Mouse (Mus musculus) hindbrain, embryonic 11.5 days (tissue): ENCODE measurements at regions not wholly inside any gene's neighbourhood (a gene's known extent, or its start where the extent isn't known, plus 50 kb on each side); places are given as distances from the start of the nearest gene placed in this dataset.
A peak's percentile ranks its signal among the peaks of the same experiment; 100 is the strongest.

Source experiments
- ATAC-seq: fragments of 200-750 bp; cut with Nextera tagmentation; 2 replicates; pipeline ENCODE4 v1.8.0; 2017; ENCODE audit warnings: mild to moderate bottlenecking, moderate TSS enrichment, moderate library complexity; ENCODE audit not compliant: low FRiP score
- DNase-seq: peaks from one replicate; pipeline ENCODE4 v3.0.0-alpha.2; 2015; ENCODE audit warnings: low spot score
- H3K27ac ChIP-seq: fragments of 300-500 bp; sonication (generic); 2 replicates; pipeline ENCODE4 v1.5.1; 2014; ENCODE audit warnings: mild to moderate bottlenecking, low read depth, low read length
- H3K27me3 ChIP-seq: fragments of 300-500 bp; sonication (generic); 2 replicates; pipeline ENCODE4 v1.6.1; 2014; ENCODE audit warnings: mild to moderate bottlenecking, low read length, moderate library complexity, mixed read lengths; ENCODE audit not compliant: control insufficient read depth, insufficient read depth
- H3K36me3 ChIP-seq: fragments of 300-500 bp; sonication (generic); 2 replicates; pipeline ENCODE4 v1.6.1; 2014; ENCODE audit warnings: mild to moderate bottlenecking, low read length, moderate library complexity, mixed read lengths; ENCODE audit not compliant: control insufficient read depth, insufficient read depth
- H3K4me1 ChIP-seq: fragments of 300-500 bp; sonication (generic); replicated peaks from 2 replicates; pipeline ENCODE4 v1.6.1; 2014; ENCODE audit warnings: low read length, mixed read lengths; ENCODE audit not compliant: control insufficient read depth, insufficient read depth
- H3K4me2 ChIP-seq: fragments of 300-500 bp; sonication (generic); replicated peaks from 2 replicates; pipeline ENCODE4 v1.6.1; 2014; ENCODE audit warnings: mild to moderate bottlenecking, low read depth, low read length
- H3K4me3 ChIP-seq: fragments of 300-500 bp; sonication (generic); 2 replicates; pipeline ENCODE4 v1.5.1; 2014; ENCODE audit warnings: low read depth, low read length
- H3K9ac ChIP-seq: fragments of 300-500 bp; sonication (generic); 2 replicates; pipeline ENCODE4 v1.6.1; 2014; ENCODE audit warnings: low read depth, low read length
- H3K9me3 ChIP-seq: fragments of 300-500 bp; sonication (generic); 2 replicates; pipeline ENCODE4 v1.6.1; 2016; ENCODE audit warnings: low read length; ENCODE audit not compliant: control insufficient read depth
- WGBS: fragments of 180-500 bp; shearing (Covaris S2); extraction: QIAGEN DNeasy Blood & Tissue Kit; methylation state at CpG from one replicate; pipeline ENCODE4 v1.1.7; 2014; 5-methylcytosine and 5-hydroxymethylcytosine counted together

DNA sequence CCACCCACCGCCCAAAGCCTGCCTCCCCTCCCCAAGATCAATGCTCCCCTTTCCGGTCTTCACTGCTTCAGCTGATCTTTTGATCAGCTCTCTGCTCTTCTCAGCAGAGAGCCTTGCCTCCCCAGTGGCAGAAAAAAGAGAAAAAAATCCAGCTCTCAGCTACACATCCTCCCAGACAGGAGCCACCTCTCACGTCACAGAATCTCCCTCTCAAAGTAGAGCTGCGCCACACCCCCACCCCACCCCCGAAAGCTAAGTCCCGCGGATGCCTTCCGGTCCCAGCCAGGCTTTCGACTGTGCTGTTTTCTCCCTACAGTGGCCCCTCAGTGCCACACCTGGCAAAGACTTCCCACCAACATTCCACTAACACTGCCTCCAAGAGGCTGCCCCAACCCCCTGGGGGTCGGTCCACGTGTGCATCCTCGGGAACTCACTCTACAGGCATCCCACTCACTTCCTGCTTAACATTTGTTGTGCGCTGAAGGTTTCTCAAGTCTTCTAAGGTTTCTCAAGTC, 99.4 kb downstream of the Il20rb start:
- no peaks in the 10 kb centered on the region for H3K36me3 ChIP-seq
- H3K4me2 ChIP-seq, result no peak overlapping the region
- H3K27ac ChIP-seq, result no peak overlapping the region
- no peaks in the 10 kb centered on the region for H3K27me3 ChIP-seq
- 42% methylated on average over 13 of the region's 13 CpGs for WGBS
- no peak for ATAC-seq
- no peaks in the 10 kb centered on the region for H3K9me3 ChIP-seq
- H3K4me1 ChIP-seq, result no peaks in the 10 kb centered on the region
- no peak for DNase-seq
- no peak overlapping the region for H3K4me3 ChIP-seq
- no peak overlapping the region for H3K9ac ChIP-seq

DNA sequence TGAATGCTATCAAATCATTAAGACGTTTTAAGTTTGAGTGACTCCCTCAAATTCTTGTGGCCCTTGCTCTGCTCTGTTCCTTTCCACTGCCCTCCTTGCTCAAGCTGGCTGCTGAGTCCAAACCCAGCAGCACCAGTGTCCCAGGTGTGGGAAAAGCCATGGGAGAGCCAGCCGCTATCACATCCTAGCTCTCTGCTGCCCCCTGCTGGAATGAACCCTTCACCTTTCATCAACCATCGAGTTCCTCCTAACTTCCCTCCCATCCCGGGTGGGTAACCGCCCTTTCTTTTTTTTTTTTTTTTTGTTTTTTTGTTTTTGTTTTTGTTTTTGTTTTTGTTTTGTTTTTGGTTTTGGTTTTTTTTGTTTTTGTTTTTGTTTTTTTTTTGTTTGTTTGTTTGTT, 104.1 kb downstream of the Il20rb start:
- no peak for ATAC-seq
- Histone ChIP-seq H3K27me3 (no peaks in the 10 kb centered on the region), H3K4me1 (no peaks in the 10 kb centered on the region), H3K9ac (no peak overlapping the region), H3K4me2 (no peak overlapping the region), H3K27ac (no peak overlapping the region), H3K36me3 (no peaks in the 10 kb centered on the region), H3K9me3 (no peaks in the 10 kb centered on the region), H3K4me3 (no peak overlapping the region)
- 65% methylated on average over 5 of the region's 5 CpGs for WGBS
- DNase-seq, result peak; percentile 79

DNA sequence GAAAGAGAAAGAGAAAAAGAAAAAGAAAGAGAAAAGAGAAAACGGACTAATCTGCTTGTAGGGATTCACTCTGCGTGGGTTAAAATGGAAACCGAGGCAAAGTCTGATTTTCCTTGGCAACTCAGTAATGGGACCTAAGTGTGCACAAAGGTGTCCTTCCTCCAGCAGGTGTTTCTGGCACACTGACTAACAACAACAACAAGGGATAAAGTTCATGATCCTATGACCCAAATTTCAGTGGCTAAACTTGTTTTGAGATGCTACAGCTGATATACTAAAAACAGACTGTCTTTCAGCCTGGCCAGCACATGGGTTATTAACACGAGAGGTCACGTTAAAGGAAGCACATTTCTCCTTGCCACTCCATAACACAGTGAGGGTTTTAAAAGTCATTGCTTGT, 116.7 kb downstream of the Il20rb start:
- DNase-seq (no peak), ATAC-seq (no peak)
- no peak overlapping the region for H3K27ac ChIP-seq
- 84% methylated on average over 5 of the region's 5 CpGs for WGBS
- H3K9me3 ChIP-seq, result no peaks in the 10 kb centered on the region
- no peaks in the 10 kb centered on the region for H3K36me3 ChIP-seq
- no peak overlapping the region for H3K4me3 ChIP-seq
- H3K9ac ChIP-seq, result no peak overlapping the region
- no peaks in the 10 kb centered on the region for H3K27me3 ChIP-seq
- H3K4me1 ChIP-seq, result no peaks in the 10 kb centered on the region
- no peak overlapping the region for H3K4me2 ChIP-seq

DNA sequence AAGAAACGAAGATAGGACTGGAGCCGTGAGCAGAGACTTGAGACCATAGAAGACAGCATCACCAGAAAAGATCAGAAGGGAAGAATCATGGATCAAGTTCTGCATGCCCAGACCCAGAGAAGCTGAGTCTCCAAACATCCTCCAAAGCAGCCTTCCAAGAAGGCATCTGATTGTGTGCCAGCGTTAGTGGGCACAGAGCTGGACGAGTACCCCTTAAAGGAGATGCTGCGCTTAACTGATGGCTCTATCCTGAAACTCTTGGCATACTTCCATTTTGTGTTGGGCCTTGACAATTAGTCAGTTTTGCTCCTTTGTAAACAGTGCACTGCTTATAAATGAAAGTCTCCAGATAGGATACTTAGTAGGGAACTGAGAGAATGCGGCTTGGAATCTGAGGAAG, 119.8 kb downstream of the Il20rb start:
- ATAC-seq (no peak), DNase-seq (no peak)
- Histone ChIP-seq H3K4me1 (no peaks in the 10 kb centered on the region), H3K27ac (no peak overlapping the region), H3K36me3 (no peaks in the 10 kb centered on the region), H3K9me3 (no peaks in the 10 kb centered on the region), H3K9ac (no peak overlapping the region), H3K4me2 (no peak overlapping the region), H3K4me3 (no peak overlapping the region), H3K27me3 (no peaks in the 10 kb centered on the region)
- WGBS, result 79% methylated on average over 6 of the region's 6 CpGs

DNA sequence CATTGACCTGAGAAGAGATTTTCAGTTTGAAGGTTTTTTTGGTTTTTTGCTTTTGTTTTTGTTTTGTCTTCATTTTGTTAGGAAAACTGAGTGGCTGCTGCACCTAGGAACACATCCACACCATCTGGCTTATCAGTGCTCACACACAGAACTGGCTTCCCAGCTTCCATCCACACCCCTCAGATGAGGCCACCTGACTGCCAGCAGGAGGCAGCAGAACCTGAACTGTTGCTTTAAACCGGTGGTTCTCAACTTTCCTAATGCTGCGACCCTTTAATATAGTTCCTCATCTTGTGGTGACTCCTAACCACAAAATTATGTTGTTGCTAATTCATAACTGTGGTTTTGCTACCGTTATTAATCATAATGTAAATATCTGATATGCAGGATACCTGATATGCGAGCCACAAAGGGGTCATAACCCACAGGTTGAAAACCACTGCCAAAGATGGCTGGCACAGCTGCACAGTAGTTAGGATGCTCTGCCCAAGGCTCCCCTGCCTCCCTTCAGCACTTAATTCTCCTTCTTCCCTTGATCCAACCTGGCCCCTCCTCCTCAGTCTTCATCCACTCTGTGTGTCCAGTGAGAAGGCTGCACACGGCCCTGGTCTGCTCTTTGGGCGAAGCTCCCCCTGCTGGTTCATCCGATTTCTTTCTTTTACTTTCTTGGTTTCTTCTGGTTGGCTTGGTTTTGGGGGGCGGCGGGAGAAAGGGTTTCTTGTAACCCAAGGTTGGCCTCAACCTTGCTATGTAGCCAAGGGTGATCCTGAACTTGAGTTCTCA, 126.5 kb downstream of the Il20rb start:
- no peaks in the 10 kb centered on the region for H3K4me1 ChIP-seq
- no peak overlapping the region for H3K9ac ChIP-seq
- H3K27me3 ChIP-seq, result no peaks in the 10 kb centered on the region
- no peaks in the 10 kb centered on the region for H3K9me3 ChIP-seq
- no peak overlapping the region for H3K27ac ChIP-seq
- no peak overlapping the region for H3K4me3 ChIP-seq
- peak; percentile 71 for DNase-seq
- ATAC-seq, result peak; percentile 60
- 70% methylated on average over 9 of the region's 9 CpGs for WGBS
- H3K4me2 ChIP-seq, result no peak overlapping the region
- no peaks in the 10 kb centered on the region for H3K36me3 ChIP-seq

DNA sequence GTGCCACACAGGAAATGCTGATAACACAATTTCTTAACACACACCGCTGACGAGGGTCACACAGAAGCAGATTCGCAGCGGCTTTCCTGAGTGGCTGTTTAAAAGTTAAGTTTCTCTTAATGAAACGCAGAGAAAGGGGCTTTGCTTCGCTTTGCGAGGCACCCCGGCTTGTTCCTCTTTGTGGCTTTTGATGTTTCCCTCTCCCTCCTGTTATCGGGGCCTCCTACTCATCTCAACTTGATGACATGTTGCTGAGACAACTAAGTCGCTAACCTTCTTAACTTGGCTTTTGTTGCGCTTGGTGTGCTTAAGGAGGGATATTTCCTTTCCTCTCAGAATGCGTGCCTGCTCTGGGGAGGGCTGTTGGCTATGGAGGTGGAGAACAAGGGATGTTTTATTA, 129.0 kb downstream of the Il20rb start:
- Histone ChIP-seq H3K9me3 (no peaks in the 10 kb centered on the region), H3K4me3 (no peak overlapping the region), H3K27ac (no peak overlapping the region), H3K4me2 (no peak overlapping the region), H3K27me3 (no peaks in the 10 kb centered on the region), H3K4me1 (no peaks in the 10 kb centered on the region), H3K36me3 (no peaks in the 10 kb centered on the region), H3K9ac (no peak overlapping the region)
- 64% methylated on average over 12 of the region's 12 CpGs for WGBS
- DNase-seq (no peak), ATAC-seq (no peak)

DNA sequence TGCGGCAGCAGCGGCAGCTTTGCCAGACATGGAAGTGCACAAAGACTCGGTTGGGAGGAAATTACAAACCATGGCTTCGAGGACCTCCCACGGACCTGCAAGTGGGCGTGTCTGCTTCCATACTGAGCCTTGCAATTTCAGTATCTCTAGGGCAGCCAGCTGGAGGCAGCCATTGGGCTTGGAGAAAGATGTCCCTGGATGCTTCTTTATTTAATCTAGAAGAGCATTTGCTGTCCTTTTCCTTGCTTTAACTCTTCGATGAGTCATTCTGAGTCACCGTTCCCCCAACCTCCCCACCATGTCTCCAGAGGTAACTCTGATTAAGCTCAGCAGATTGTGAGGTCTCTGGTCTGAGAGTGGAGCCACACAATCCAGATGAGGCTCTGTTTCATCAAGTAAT, 145.8 kb downstream of the Il20rb start:
- no peak overlapping the region for H3K27ac ChIP-seq
- H3K9me3 ChIP-seq, result no peaks in the 10 kb centered on the region
- no peaks in the 10 kb centered on the region for H3K27me3 ChIP-seq
- no peak overlapping the region for H3K4me3 ChIP-seq
- ATAC-seq, result no peak
- H3K4me2 ChIP-seq, result no peak overlapping the region
- WGBS, result 74% methylated on average over 8 of the region's 8 CpGs
- H3K36me3 ChIP-seq, result no peaks in the 10 kb centered on the region
- no peaks in the 10 kb centered on the region for H3K4me1 ChIP-seq
- no peak for DNase-seq
- H3K9ac ChIP-seq, result no peak overlapping the region

DNA sequence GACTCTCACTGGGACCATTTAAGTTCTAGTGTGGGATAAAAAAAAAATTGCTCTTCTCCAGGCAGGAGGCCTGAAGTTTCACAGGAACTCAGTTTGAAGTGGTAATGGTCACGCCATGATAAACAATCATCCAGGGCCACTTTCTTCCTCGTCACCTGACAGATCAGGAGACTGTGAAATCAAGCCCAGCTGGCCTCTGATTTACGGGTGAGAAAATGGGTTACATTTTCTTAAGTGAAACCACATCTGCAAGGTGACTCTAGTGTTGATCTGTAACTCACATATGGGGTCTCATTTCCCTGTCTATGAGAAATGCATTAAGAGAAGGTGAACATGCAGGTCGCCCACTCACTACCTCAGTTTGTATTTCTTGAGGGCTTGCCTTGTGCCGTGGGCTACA, 178.8 kb downstream of the Il20rb start:
- Histone ChIP-seq H3K9ac (no peak overlapping the region), H3K4me1 (no peaks in the 10 kb centered on the region), H3K36me3 (no peaks in the 10 kb centered on the region), H3K27ac (no peak overlapping the region), H3K27me3 (no peaks in the 10 kb centered on the region), H3K4me2 (no peak overlapping the region), H3K9me3 (no peaks in the 10 kb centered on the region), H3K4me3 (no peak overlapping the region)
- 75% methylated on average over 5 of the region's 5 CpGs for WGBS
- no peak for DNase-seq
- ATAC-seq, result no peak

DNA sequence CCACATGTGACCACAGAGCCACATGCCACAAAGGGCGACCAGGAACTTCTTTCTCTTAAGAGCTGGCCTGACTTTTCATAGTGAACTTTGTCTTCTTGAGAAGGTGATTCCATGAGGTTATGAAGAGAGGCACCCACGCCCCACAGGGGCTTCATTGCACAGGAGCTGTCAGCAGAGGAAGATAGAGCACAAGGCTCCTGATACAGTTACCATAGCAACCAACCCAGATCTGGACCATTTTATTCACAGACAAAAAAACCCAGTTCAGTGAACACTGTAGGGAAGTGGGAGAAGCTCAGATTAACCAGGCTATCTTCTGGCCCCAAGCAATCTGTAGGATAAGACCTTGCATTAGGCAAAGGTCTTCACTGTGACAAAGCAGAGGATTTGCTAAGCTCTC, 179.2 kb downstream of the Il20rb start:
- H3K27me3 ChIP-seq, result no peaks in the 10 kb centered on the region
- H3K9me3 ChIP-seq, result no peaks in the 10 kb centered on the region
- H3K36me3 ChIP-seq, result no peaks in the 10 kb centered on the region
- no peak overlapping the region for H3K27ac ChIP-seq
- ATAC-seq (no peak), DNase-seq (no peak)
- H3K4me1 ChIP-seq, result no peaks in the 10 kb centered on the region
- H3K4me3 ChIP-seq, result no peak overlapping the region
- no peak overlapping the region for H3K9ac ChIP-seq
- WGBS, result 61% methylated on average over 2 of the region's 2 CpGs
- H3K4me2 ChIP-seq, result no peak overlapping the region
